ENCODE assay signal across 8 mouse cellular contexts in the genomic region with DNA sequence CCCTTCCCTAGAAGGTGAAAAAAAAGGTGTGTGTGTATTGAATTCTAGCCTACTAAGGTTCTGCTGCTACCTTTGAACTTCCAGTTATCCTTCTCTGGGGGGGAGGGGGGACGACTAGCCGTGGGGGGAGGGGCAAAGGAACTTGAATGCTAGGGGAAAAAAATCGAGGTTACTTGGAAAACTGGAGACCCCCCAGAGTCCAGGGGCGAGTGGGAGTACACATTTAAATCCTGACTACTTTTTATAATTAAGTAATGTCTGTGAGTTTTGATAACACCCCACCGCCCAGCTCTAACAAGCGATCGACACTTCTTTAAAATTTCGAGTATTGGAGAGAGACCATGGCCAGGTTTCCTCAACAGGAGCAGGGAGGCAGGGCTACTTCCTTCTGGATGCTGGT. TPM values are rescaled to one million over a fixed set of nuclear protein-coding genes. Genes with fewer than 3 reads are reported as not detected.
A peak's percentile ranks its signal among the peaks of the same experiment; 100 is the strongest.
DNase-seq lines count a peak whose midpoint lies in the region; ATAC-seq and TF ChIP-seq lines count a peak whose summit lies in the region.
"Had no signal": no experiment of that assay in that cellular context is flagged by ENCODE, and none has a peak within 500 bp of the region (broad histone marks: within the 10 kb centered on the region; RNA-seq: fewer than 3 reads in every experiment).

No protein-coding gene starts in this region.

- peak overlapping the region; percentile 91 for H3K27ac ChIP-seq in lung, embryonic 16.5 days (ENCODE audit: low read length)
- no peak overlapping the region for H3K27ac ChIP-seq in forebrain, embryonic 14.5 days (ENCODE audit: low read depth, low read length)
- peak overlapping the region; percentile 94 for H3K27ac ChIP-seq in limb, embryonic 15.5 days
- H3K27ac ChIP-seq in stomach, postnatal 0 days (replicated peaks), result peak overlapping the region; percentile 88

- TF ChIP-seq EP300 in stomach, postnatal 0 days (optimal IDR thresholded peaks at IDR 0.05), result no peak

- no peak for TF ChIP-seq CTCF in stomach, postnatal 0 days (IDR thresholded peaks at IDR 0.05; ENCODE audit: low read depth)

- H3K4me3 ChIP-seq in lung, embryonic 16.5 days (ENCODE audit: low read length), result peak overlapping the region; percentile 94
- peak overlapping the region; percentile 65 for H3K4me3 ChIP-seq in forebrain, embryonic 14.5 days (ENCODE audit: low read depth, low read length)
- peak overlapping the region; percentile 94 for H3K4me3 ChIP-seq in limb, embryonic 15.5 days
- peak overlapping the region; percentile 83 for H3K4me3 ChIP-seq in stomach, postnatal 0 days (ENCODE audit: low read depth, low read length)

- DNase-seq in lung, postnatal 36 days, result no peak
- no peak for DNase-seq in forebrain, embryonic 14.5 days (ENCODE audit: low spot score)
- DNase-seq in stomach, postnatal 0 days (ENCODE audit: low spot score), result no peak
- DNase-seq in gastrocnemius, postnatal 4 days (ENCODE audit: low spot score in 2 of 2), result no peak
- no peak for DNase-seq in left cerebral cortex, postnatal 4 days
- DNase-seq: cerebellum, postnatal 36 days had no signal

- H3K4me1 ChIP-seq in lung, embryonic 16.5 days (replicated peaks; ENCODE audit: control insufficient read depth, insufficient read depth, low read length), result peaks cover 36% of the 10 kb centered on the region
- peaks cover 19% of the 10 kb centered on the region; the same call in 1 of the 2 replicates for H3K4me1 ChIP-seq in forebrain, embryonic 14.5 days (ENCODE audit: control insufficient read depth, insufficient read depth, low read length)
- H3K4me1 ChIP-seq in limb, embryonic 15.5 days, result peaks cover 42% of the 10 kb centered on the region
- H3K4me1 ChIP-seq in stomach, postnatal 0 days (replicated peaks; ENCODE audit: control insufficient read depth, insufficient read depth), result peaks cover 6% of the 10 kb centered on the region; the same call in 1 of the 2 replicates

- H3K4me2 ChIP-seq in lung, embryonic 16.5 days (ENCODE audit: low read depth, low read length), result peak overlapping the region; percentile 82
- H3K4me2 ChIP-seq in forebrain, embryonic 14.5 days (ENCODE audit: low read length), result peak overlapping the region; percentile 58
- peak overlapping the region; percentile 76 for H3K4me2 ChIP-seq in limb, embryonic 15.5 days
- H3K4me2 ChIP-seq in stomach, postnatal 0 days (replicated peaks; ENCODE audit: low read depth), result peak overlapping the region; percentile 95

- intact Hi-C loops in left cerebral cortex, postnatal 4 days (cut with DNase I), result no loop called here

- H3K36me3 ChIP-seq in lung, embryonic 16.5 days (ENCODE audit: control insufficient read depth, insufficient read depth, low read length), result peaks cover 14% of the 10 kb centered on the region
- H3K36me3 ChIP-seq in forebrain, embryonic 14.5 days (ENCODE audit: control insufficient read depth, insufficient read depth, low read length), result peaks cover 12% of the 10 kb centered on the region; the same call in 1 of the 2 replicates
- H3K36me3 ChIP-seq in limb, embryonic 15.5 days, result peaks cover 25% of the 10 kb centered on the region
- no peaks in the 10 kb centered on the region; the same call in 1 of the 2 replicates for H3K36me3 ChIP-seq in stomach, postnatal 0 days (ENCODE audit: control insufficient read depth, insufficient read depth, low read length)

- ATAC-seq in lung, embryonic 16.5 days (ENCODE audit: low read depth), result no peak
- ATAC-seq in forebrain, embryonic 14.5 days, result no peak
- ATAC-seq in limb, embryonic 15.5 days (ENCODE audit: insufficient number of reproducible peaks, low FRiP score, low TSS enrichment, low read depth), result no peak
- ATAC-seq in stomach, postnatal 0 days (ENCODE audit: low FRiP score, low TSS enrichment), result no peak

- peak overlapping the region; percentile 98 for H3K9ac ChIP-seq in lung, embryonic 16.5 days (ENCODE audit: low read length)
- peak overlapping the region; percentile 83 for H3K9ac ChIP-seq in forebrain, embryonic 14.5 days (ENCODE audit: low read length)
- peak overlapping the region; percentile 94; the same call in 1 of the 2 replicates for H3K9ac ChIP-seq in limb, embryonic 15.5 days
- H3K9ac ChIP-seq in stomach, postnatal 0 days (ENCODE audit: low read length), result peak overlapping the region; percentile 89

- no peaks in the 10 kb centered on the region for H3K9me3 ChIP-seq in lung, embryonic 16.5 days (ENCODE audit: control insufficient read depth, low read length)
- H3K9me3 ChIP-seq in forebrain, embryonic 14.5 days (replicated peaks; ENCODE audit: control insufficient read depth, low read length), result no peaks in the 10 kb centered on the region
- H3K9me3 ChIP-seq in limb, embryonic 15.5 days, result no peaks in the 10 kb centered on the region
- H3K9me3 ChIP-seq in stomach, postnatal 0 days (ENCODE audit: control insufficient read depth, low read length), result no peaks in the 10 kb centered on the region

- WGBS in lung, embryonic 16.5 days, result 8% methylated on average over 8 of the region's 8 CpGs
- 3% methylated on average over 8 of the region's 8 CpGs for WGBS in forebrain, embryonic 14.5 days
- 3% methylated on average over 8 of the region's 8 CpGs for WGBS in limb, embryonic 15.5 days
- 14% methylated on average over 8 of the region's 8 CpGs for WGBS in stomach, postnatal 0 days

- no peaks in the 10 kb centered on the region for H3K27me3 ChIP-seq in lung, embryonic 16.5 days (ENCODE audit: control insufficient read depth, insufficient read depth, low read depth, low read length)
- 0 out of 2 replicates have a peak, but pooled peaks cover 10% of the 10 kb centered on the region for H3K27me3 ChIP-seq in forebrain, embryonic 14.5 days (replicated peaks; ENCODE audit: control insufficient read depth, insufficient read depth, low read length)
- no peaks in the 10 kb centered on the region for H3K27me3 ChIP-seq in limb, embryonic 15.5 days
- no peaks in the 10 kb centered on the region for H3K27me3 ChIP-seq in stomach, postnatal 0 days (ENCODE audit: control insufficient read depth, insufficient read depth, low read length)

RNA-seq across cellular contexts. Expression of a gene that starts 2.3 kb away (rescaled TPM):
- 41.1 and 41.2 TPM in 2 replicates for polyA plus RNA-seq in lung, embryonic 16.5 days (2015; fragmentation: Nextera tagmentation; extraction: Ambion mirVana)
- 3.4 and 4.0 TPM in 2 replicates for polyA plus RNA-seq in forebrain, embryonic 14.5 days (2014; fragmentation: Nextera tagmentation; extraction: Ambion mirVana)
- polyA plus RNA-seq in limb, embryonic 15.5 days (2015; fragmentation: Nextera tagmentation; extraction: Ambion mirVana), result 50.7 and 52.7 TPM in 2 replicates
- polyA plus RNA-seq in stomach, postnatal 0 days (2015; fragmentation: Nextera tagmentation; extraction: Ambion mirVana), result 18.9 and 26.4 TPM in 2 replicates
- 10 to 100 TPM; 14.6 to 15.8 TPM for total RNA-seq in gastrocnemius, postnatal 4 days (2021)
- total RNA-seq in left cerebral cortex, postnatal 4 days (2021), result 1 to 10 TPM; 4.2 TPM

RNA-seq across cellular contexts. Expression of a gene that starts 20.6 kb away (rescaled TPM):
- polyA plus RNA-seq in lung, embryonic 16.5 days (2015; fragmentation: Nextera tagmentation; extraction: Ambion mirVana), result 52.3 and 57.1 TPM in 2 replicates
- 24.9 and 27.3 TPM in 2 replicates for polyA plus RNA-seq in forebrain, embryonic 14.5 days (2014; fragmentation: Nextera tagmentation; extraction: Ambion mirVana)
- polyA plus RNA-seq in limb, embryonic 15.5 days (2015; fragmentation: Nextera tagmentation; extraction: Ambion mirVana), result 52.6 and 53.0 TPM in 2 replicates
- 23.7 and 24.1 TPM in 2 replicates for polyA plus RNA-seq in stomach, postnatal 0 days (2015; fragmentation: Nextera tagmentation; extraction: Ambion mirVana)
- total RNA-seq in gastrocnemius, postnatal 4 days (2021), result 10 to 100 TPM; 18.1 to 21.2 TPM
- total RNA-seq in left cerebral cortex, postnatal 4 days (2021), result 1 to 10 TPM; 8.1 to 9.1 TPM

RNA-seq across cellular contexts. Expression of a gene that starts 30.8 kb away (rescaled TPM):
- 11.6 and 12.7 TPM in 2 replicates for polyA plus RNA-seq in lung, embryonic 16.5 days (2015; fragmentation: Nextera tagmentation; extraction: Ambion mirVana)
- 6.3 and 8.7 TPM in 2 replicates for polyA plus RNA-seq in forebrain, embryonic 14.5 days (2014; fragmentation: Nextera tagmentation; extraction: Ambion mirVana)
- 5.8 and 6.1 TPM in 2 replicates for polyA plus RNA-seq in limb, embryonic 15.5 days (2015; fragmentation: Nextera tagmentation; extraction: Ambion mirVana)
- polyA plus RNA-seq in stomach, postnatal 0 days (2015; fragmentation: Nextera tagmentation; extraction: Ambion mirVana), result 2.4 and 3.0 TPM in 2 replicates
- 1 to 10 TPM; 4.3 to 6.8 TPM for total RNA-seq in gastrocnemius, postnatal 4 days (2021)
- total RNA-seq in left cerebral cortex, postnatal 4 days (2021), result 1 to 10 TPM; 3.2 to 4.4 TPM

RNA-seq across cellular contexts. Expression of a gene that starts 42.8 kb away (rescaled TPM):
- polyA plus RNA-seq in lung, embryonic 16.5 days (2015; fragmentation: Nextera tagmentation; extraction: Ambion mirVana), result 352 and 366 TPM in 2 replicates
- 506 and 542 TPM in 2 replicates for polyA plus RNA-seq in forebrain, embryonic 14.5 days (2014; fragmentation: Nextera tagmentation; extraction: Ambion mirVana)
- polyA plus RNA-seq in limb, embryonic 15.5 days (2015; fragmentation: Nextera tagmentation; extraction: Ambion mirVana), result 343 and 373 TPM in 2 replicates
- 279 and 291 TPM in 2 replicates for polyA plus RNA-seq in stomach, postnatal 0 days (2015; fragmentation: Nextera tagmentation; extraction: Ambion mirVana)
- 100 to 1,000 TPM; 173 to 176 TPM for total RNA-seq in gastrocnemius, postnatal 4 days (2021)
- total RNA-seq in left cerebral cortex, postnatal 4 days (2021), result 100 to 1,000 TPM; 182 to 197 TPM

RNA-seq across cellular contexts. Expression of a gene that starts 46.2 kb away (rescaled TPM):
- polyA plus RNA-seq in lung, embryonic 16.5 days (2015; fragmentation: Nextera tagmentation; extraction: Ambion mirVana), result 1.2 and 4.3 TPM in 2 replicates
- polyA plus RNA-seq in forebrain, embryonic 14.5 days (2014; fragmentation: Nextera tagmentation; extraction: Ambion mirVana), result not detected in 2 replicates
- polyA plus RNA-seq in limb, embryonic 15.5 days (2015; fragmentation: Nextera tagmentation; extraction: Ambion mirVana), result not detected in 2 replicates
- 0.02 TPM in 1 of 2 replicates, not detected in the other for polyA plus RNA-seq in stomach, postnatal 0 days (2015; fragmentation: Nextera tagmentation; extraction: Ambion mirVana)
- total RNA-seq in gastrocnemius, postnatal 4 days (2021), result not detected
- not detected for total RNA-seq in left cerebral cortex, postnatal 4 days (2021)
